8 mouse cellular contexts compared by ENCODE assay signal in genomic region chr5:109795967-109796652, GRCm38 (mm10). TPM values are rescaled to one million over a fixed set of nuclear protein-coding genes. Genes with fewer than 3 reads are reported as not detected.
DNase-seq lines count a peak whose midpoint lies in the region; ATAC-seq and TF ChIP-seq lines count a peak whose summit lies in the region.
"Not testable (repeated sequence)": the region's sequence is repeated elsewhere in the genome, so short reads cannot be mapped to it uniquely, and the experiment has no call there.

No protein-coding gene starts in this region.

- ATAC-seq in erythroid progenitor cell, adult 5-6 weeks (replicated peaks; ENCODE audit: low FRiP score, poor library complexity, severe bottlenecking), result peak; percentile 96
- peak; percentile 93 for ATAC-seq in heart, embryonic 12.5 days (ENCODE audit: insufficient number of reproducible peaks, low FRiP score)
- ATAC-seq in kidney, embryonic 16.5 days (ENCODE audit: low FRiP score, low TSS enrichment), result peak; percentile 96

- WGBS in heart, embryonic 12.5 days, result 1% methylated on average over 25 of the region's 25 CpGs
- WGBS in kidney, embryonic 16.5 days, result 1% methylated on average over 25 of the region's 25 CpGs

- H3K27ac ChIP-seq in heart, embryonic 12.5 days (ENCODE audit: poor library complexity, severe bottlenecking), result peak overlapping the region; percentile 64; the same call in 1 of the 2 replicates
- H3K27ac ChIP-seq in kidney, embryonic 16.5 days (ENCODE audit: low read length), result peak overlapping the region; percentile 68

- peak; percentile 67 for DNase-seq in CD4-positive helper T cell, adult 2 months (ENCODE audit: low read depth, low spot score)
- DNase-seq in brain, embryonic 14.5 days (ENCODE audit: low read depth), result peak; percentile 66
- peak; percentile 45 for DNase-seq in liver
- DNase-seq in monocyte, adult 2 months (ENCODE audit: low read depth in 1 of 2, low spot score in 2 of 2), result peak; percentile 3 to 28
- DNase-seq in spleen, postnatal 4 days (ENCODE audit: low spot score in 2 of 2), result peak; percentile 20 to 65

- peak overlapping the region; percentile 77 for H3K9ac ChIP-seq in heart, embryonic 12.5 days
- H3K9ac ChIP-seq in kidney, embryonic 16.5 days (replicated peaks; ENCODE audit: low read length), result peak overlapping the region; percentile 79

- peak overlapping the region; percentile 88 for H3K4me3 ChIP-seq in heart, embryonic 12.5 days
- peak overlapping the region; percentile 70 for H3K4me3 ChIP-seq in kidney, embryonic 16.5 days (ENCODE audit: low read length)

- H3K4me2 ChIP-seq in heart, embryonic 12.5 days, result peak overlapping the region; percentile 86
- peak overlapping the region; percentile 61 for H3K4me2 ChIP-seq in kidney, embryonic 16.5 days (replicated peaks; ENCODE audit: low read depth, low read length)

- H3K36me3 ChIP-seq in heart, embryonic 12.5 days; kidney, embryonic 16.5 days (ENCODE audit: insufficient read depth, low read length): not testable (repeated sequence)

- TF ChIP-seq CTCF in brain, embryonic 14.5 days (IDR thresholded peaks at IDR 0.05; ENCODE audit: borderline replicate concordance, extremely low read depth, insufficient read depth, insufficient read length), result not testable (repeated sequence)

- H3K9me3 ChIP-seq in heart, embryonic 12.5 days (replicated peaks); kidney, embryonic 16.5 days (ENCODE audit: low read length): not testable (repeated sequence)

- H3K4me1 ChIP-seq in heart, embryonic 12.5 days (replicated peaks); kidney, embryonic 16.5 days (ENCODE audit: insufficient read depth, low read length): not testable (repeated sequence)

- TF ChIP-seq POLR2A in brain, embryonic 14.5 days (IDR thresholded peaks at IDR 0.05; ENCODE audit: borderline replicate concordance, extremely low read depth, insufficient read depth, insufficient read length, poor library complexity, severe bottlenecking), result not testable (repeated sequence)

- not testable (repeated sequence) for H3K27me3 ChIP-seq in heart, embryonic 12.5 days (replicated peaks); kidney, embryonic 16.5 days (ENCODE audit: insufficient read depth, low read length)

RNA-seq across cellular contexts. Expression of gene 4930522L14Rik, which starts 44.4 kb away (rescaled TPM):
- polyA plus RNA-seq in brain, embryonic 14.5 days (2012; rRNA removed), result 1.6 and 2.7 TPM in 2 replicates
- total RNA-seq in erythroid progenitor cell, adult 5-6 weeks (2015; ENCODE audit: low replicate concordance), result 4.2 and 6.1 TPM in 2 replicates
- total RNA-seq in erythroid progenitor cell, adult 5-6 weeks (2017; ENCODE audit: low replicate concordance), result 1.8 TPM in 1 of 2 replicates, not detected in the other
- 4.3 and 5.2 TPM in 2 replicates for polyA plus RNA-seq in heart, embryonic 12.5 days (2016; fragmentation: Nextera tagmentation; extraction: Ambion mirVana)
- polyA plus RNA-seq in kidney, embryonic 16.5 days (2015; fragmentation: Nextera tagmentation; extraction: Ambion mirVana), result 12.5 and 12.8 TPM in 2 replicates

Comparison
In these comparisons a context has a peak if more than half of its experiments do, and no peak if none do; other contexts are left out.
1. Peak in every context shown above with its lines: DNase-seq, ATAC-seq, H3K4me3 ChIP-seq and H3K27ac ChIP-seq.
2. DNase-seq: peak in every context shown above with its lines; median percentile 67 in CD4-positive helper T cell, adult 2 months; 66 in brain, embryonic 14.5 days; 45 in liver; 42 in spleen, postnatal 4 days; 16 in monocyte, adult 2 months.